Mouse (Mus musculus): ENCODE data around the gene Mdc1.

Gene Mdc1

GRCm38 (mm10) chr17:35879245-35880057 lies 38.1 kb downstream of the Mdc1 start, which contains the start of gene Dhx16:
TSS of gene Dhx16 (plus strand) at chr17:35879819.
- DNase-seq (ENCODE audit: low read depth, low spot score) = peak; percentile 82

DNA sequence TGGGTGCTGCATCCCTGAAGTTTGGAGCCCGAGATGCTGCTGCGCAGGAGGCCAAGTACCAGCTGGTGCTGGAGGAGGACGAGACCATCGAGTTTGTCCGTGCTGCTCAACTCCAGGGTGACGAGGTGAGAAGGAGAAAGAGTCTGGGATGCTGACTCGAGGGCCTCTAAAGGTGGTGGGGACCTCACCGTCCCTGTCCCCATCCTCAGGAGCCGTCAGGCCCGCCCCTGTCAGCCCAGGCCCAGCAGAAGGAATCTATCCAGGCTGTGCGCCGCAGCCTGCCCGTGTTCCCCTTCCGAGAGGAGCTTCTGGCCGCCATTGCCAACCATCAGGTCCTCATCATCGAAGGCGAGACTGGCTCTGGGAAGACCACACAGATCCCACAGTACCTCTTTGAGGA lies 41.6 kb downstream of the Mdc1 start:
- DNase-seq (ENCODE audit: low read depth, low spot score) = no peak

DNA sequence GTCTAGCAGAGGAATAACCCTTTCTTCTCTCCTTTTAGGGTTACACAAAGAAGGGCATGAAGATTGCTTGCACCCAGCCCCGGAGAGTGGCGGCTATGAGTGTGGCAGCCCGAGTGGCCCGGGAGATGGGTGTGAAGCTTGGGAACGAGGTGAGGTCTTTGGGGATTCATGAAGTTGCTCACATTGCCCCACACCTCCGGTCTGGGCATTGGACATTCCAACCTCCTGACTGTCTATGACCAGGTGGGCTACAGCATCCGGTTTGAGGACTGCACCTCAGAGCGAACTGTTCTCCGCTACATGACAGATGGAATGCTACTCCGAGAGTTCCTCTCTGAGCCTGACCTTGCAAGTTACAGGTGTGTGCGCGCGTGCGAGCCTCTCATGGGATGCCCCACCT lies 42.5 kb downstream of the Mdc1 start:
- no peak for DNase-seq (ENCODE audit: low read depth, low spot score)

DNA sequence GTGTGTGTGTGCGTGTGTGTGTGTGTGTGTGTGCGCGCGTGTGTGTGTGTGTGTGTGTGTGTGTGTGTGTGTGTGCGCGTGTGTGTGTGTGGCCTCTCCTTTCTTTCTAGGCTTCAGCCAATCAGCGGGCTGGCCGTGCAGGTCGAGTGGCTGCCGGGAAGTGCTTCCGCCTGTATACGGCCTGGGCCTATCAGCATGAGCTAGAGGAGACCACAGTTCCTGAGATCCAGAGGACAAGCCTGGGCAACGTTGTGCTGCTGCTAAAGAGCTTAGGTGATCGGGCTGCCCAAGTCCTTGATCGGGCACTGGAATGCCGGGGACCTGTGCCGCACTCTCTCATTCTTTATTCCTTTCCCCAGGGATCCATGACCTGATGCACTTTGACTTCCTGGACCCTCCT lies 46.4 kb downstream of the Mdc1 start:
- DNase-seq (ENCODE audit: low read depth, low spot score) = no peak

- DNase-seq (ENCODE audit: low read depth, low spot score) = peak; percentile 76
Measured at GRCm38 (mm10) chr17:35896781-35897643, 55.7 kb downstream of the Mdc1 start, which contains the start of gene 2310061I04Rik. TSS of gene 2310061I04Rik (minus strand) at chr17:35897431.

DNA sequence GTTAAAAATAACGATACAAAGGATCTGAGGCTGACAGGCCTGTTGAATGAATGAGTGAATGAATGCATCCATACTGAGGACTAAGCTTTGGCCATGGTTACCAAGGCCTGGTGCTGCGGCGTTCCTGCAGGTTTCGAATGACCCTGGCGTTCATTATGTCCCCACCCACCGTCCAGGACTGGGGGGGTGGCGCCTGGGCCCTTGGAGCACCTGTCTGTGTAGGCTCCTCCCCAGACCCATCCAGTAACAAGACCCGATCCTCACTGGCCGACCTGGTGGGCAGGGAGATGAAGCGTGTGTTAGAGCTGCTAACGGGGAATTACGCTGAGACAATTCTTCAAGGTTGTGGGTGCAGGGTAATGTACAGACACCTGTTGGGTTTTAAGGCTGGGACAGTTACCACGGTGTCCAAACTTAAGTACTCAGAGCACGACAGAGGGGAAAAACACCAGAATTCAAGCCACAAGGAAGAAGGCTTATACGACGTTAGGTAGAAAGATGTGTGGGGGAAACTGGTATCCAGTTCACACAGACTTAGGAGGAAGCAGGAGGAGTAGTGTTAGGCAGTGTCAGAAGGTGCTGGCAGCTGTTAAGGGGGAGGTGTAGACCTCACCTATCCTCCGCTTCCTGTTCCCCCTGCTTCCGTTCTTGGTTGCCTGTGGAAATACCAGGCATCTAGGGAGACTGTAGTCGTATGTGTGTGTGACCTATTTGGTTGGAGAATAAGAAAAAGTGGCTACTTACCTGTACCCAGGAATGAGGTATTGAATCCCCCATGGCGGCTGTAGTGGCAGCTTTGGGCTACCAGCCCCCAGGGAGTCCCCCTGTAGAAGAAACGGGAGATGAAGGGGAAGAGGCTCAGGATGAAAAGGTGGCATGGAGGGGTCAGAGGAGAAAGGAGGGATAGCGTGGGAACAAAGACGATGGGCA lies 56.6 kb downstream of the Mdc1 start:
- no peak for DNase-seq (ENCODE audit: low read depth, low spot score)

DNA sequence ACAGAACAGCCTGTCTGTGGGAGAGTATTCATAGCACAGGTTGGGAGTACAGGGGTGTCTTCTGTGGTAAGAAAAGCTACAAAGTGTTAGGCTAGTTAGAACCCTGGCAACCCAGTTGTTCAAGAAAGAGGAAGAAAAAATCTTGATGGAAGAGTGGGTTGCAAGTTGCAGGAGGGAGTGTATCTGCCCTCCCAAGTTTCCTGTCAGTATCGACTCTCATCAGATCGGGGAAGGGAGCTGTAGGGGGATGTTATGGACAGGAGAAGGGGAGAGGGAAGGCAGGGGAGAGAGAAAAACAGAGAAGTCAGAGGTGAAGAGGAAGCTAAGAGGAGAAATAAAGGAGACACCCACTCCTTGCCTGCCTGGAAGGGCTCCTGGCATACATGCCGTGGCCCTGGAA lies 59.3 kb downstream of the Mdc1 start:
- DNase-seq (ENCODE audit: low read depth, low spot score) = no peak

GRCm38 (mm10) chr17:35903343-35903991 lies 62.2 kb downstream of the Mdc1 start:
- DNase-seq (ENCODE audit: low read depth, low spot score) = no peak

DNA sequence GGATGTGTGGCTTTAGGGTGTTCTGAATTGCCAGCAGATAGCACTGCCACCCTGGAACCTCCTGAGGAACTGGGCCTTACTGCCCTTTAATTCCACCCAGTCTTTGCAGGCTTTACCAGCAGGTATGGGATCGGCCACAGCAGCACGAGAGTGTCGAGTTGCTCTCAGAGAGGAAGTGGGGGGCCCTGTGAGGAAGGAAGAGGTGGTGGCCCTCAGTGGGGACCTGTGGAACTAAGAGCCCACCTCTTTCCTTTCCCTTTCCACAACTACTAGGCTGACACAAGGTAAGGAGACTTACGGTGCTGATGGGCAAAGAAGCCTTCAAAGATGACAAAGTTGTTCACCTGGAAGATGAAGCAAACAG lies 62.7 kb downstream of the Mdc1 start:
- DNase-seq (ENCODE audit: low read depth, low spot score) = no peak

DNA sequence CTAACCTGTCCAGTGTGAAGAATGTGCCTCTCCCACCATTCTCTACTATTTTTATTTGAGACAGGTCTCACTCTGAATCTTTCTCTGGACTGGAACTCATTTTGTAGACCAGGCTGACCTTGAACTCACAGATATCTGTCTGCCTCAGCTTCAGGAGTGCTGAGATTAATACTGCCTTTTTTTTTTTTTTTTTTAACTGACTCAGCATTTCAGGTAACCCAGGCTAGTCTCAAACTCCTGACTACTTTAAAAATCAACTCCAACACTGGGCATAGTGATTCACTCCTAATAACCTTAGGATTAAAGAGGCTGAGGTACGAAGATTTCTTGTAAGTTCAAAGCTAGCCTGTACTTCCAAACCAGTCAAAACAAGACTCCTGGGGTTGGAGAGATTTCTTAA lies 64.3 kb downstream of the Mdc1 start:
- no peak for DNase-seq (ENCODE audit: low read depth, low spot score)

DNA sequence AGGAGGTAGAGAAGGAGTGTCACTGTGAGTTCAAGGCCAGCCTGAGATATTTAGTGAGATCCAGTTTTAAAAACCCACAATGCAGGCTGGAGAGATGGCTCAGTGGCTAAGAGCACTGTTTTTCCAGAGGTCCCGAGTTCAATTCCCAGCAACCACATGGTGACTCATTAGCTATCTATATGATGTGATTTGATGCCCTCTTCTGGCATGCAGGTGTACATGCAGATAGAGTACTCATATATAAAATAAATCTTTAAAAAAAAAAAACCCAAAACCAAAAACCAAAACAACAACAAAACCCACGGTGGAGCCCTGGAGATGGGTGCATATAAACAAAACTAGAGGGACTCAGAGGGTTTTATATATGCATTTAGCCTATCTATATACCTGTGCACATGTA lies 66.3 kb downstream of the Mdc1 start:
- DNase-seq (ENCODE audit: low read depth, low spot score) = no peak
